Mouse (Mus musculus) stomach, embryonic 14.5 days (tissue): ENCODE data around the gene Cd300lg. TPM values are rescaled to one million over a fixed set of nuclear protein-coding genes. Genes with fewer than 3 reads are reported as not detected.

Source experiments
- ATAC-seq: fragments of 200-750 bp; cut with Nextera tagmentation; 2 replicates; pipeline ENCODE4 v1.8.0; 2017; ENCODE audit warnings: low read depth, moderate TSS enrichment; ENCODE audit not compliant: insufficient number of reproducible peaks, insufficient read depth, low FRiP score
- H3K27ac ChIP-seq: fragments of 300-500 bp; sonication (generic); 2 replicates; pipeline ENCODE4 v1.5.1; 2014; ENCODE audit warnings: mild to moderate bottlenecking, low read length, moderate library complexity, mixed read lengths
- H3K27me3 ChIP-seq: fragments of 300-500 bp; sonication (generic); 2 replicates; pipeline ENCODE4 v1.6.1; 2014; ENCODE audit warnings: low read length, control low read depth, mixed read lengths; ENCODE audit not compliant: control insufficient read depth, insufficient read depth
- H3K36me3 ChIP-seq: fragments of 300-500 bp; sonication (generic); 2 replicates; pipeline ENCODE4 v1.6.1; 2014; ENCODE audit warnings: mild to moderate bottlenecking, control low read depth, low read length, moderate library complexity, mixed read lengths; ENCODE audit not compliant: control insufficient read depth, insufficient read depth
- H3K4me1 ChIP-seq: fragments of 300-500 bp; sonication (generic); 2 replicates; pipeline ENCODE4 v1.6.1; 2014; ENCODE audit warnings: low read length, control low read depth, mixed read lengths; ENCODE audit not compliant: control insufficient read depth, insufficient read depth
- H3K4me2 ChIP-seq: fragments of 300-500 bp; sonication (generic); replicated peaks from 2 replicates; pipeline ENCODE4 v1.6.1; 2014; ENCODE audit warnings: low read depth, low read length, control low read depth
- H3K4me3 ChIP-seq: fragments of 300-500 bp; sonication (generic); 2 replicates; pipeline ENCODE4 v1.5.1; 2014; ENCODE audit warnings: low read depth, low read length, control low read depth
- H3K9ac ChIP-seq: fragments of 300-500 bp; sonication (generic); replicated peaks from 2 replicates; pipeline ENCODE4 v1.6.1; 2014; ENCODE audit warnings: low read depth, mild to moderate bottlenecking, control low read depth, low read length, moderate library complexity, mixed read lengths
- H3K9me3 ChIP-seq: fragments of 300-500 bp; sonication (generic); 2 replicates; pipeline ENCODE4 v1.6.1; 2016; ENCODE audit warnings: low read depth, low read length, control low read depth; ENCODE audit not compliant: control insufficient read depth
- WGBS: fragments of 180-500 bp; shearing (Covaris S2); extraction: QIAGEN DNeasy Blood & Tissue Kit; methylation state at CpG from one replicate; pipeline ENCODE4 v1.1.7; 2014; 5-methylcytosine and 5-hydroxymethylcytosine counted together
- polyA plus RNA-seq: library from polyadenylated mRNA; unstranded; fragments of >200 nt; fragmentation: Nextera tagmentation; extraction: Ambion mirVana; gene quantifications from 2 replicates; pipeline ENCODE4 v1.2.1, GENCODE M21; 2014

Cd300lg gene
- polyA plus RNA-seq, 1 experiment from 2014 or later = 1.1 TPM

DNA sequence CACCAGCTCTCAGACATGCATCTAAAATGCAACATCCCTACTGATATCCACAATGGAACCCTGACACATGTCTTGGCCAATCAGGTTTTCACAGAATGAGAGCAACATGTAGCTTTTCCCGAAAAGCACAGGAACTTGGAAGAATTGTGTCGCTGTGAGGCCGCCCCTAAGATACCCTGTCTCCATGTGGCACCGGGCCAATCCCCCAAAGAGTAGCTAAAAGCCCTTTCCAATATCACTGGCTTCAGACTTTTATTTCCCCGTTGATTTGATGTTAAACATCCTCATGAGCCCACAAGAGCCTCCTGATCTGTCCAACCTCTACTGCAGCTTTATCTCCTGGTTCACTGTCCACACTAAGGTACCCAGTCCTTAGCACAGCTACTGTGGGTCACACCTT, 34.6 kb upstream of the Cd300lg start:
- Histone ChIP-seq H3K9ac (no peak overlapping the region), H3K4me1 (0 out of 2 replicates have a peak, but pooled peaks cover 3% of the 10 kb centered on the region), H3K36me3 (peaks cover 4% of the 10 kb centered on the region; the same call in 1 of the 2 replicates), H3K27ac (no peak overlapping the region), H3K27me3 (no peaks in the 10 kb centered on the region), H3K9me3 (no peaks in the 10 kb centered on the region), H3K4me2 (no peak overlapping the region), H3K4me3 (no peak overlapping the region)
- 82% methylated on average over 5 of the region's 5 CpGs for WGBS
- no peak for ATAC-seq

DNA sequence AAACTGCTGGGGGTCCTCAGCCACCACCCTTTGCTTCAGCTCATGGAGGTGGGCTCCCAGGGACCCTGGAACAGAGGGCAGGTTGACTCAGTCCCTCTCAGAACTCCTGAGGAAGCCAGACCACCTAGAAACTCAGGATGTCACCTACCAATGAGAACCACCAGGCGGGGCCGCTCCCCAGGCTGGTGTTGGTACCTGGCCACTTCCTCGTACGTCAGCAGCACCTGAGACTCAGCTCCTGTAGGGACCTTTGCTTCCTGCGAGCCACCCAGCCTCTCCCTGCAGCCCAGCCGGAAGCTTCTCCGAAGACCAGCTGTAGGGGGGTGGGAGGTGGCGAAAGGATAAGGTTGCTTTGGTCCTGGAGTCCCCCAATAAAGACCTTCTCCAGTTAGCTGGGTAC, 32.9 kb upstream of the Cd300lg start:
- 85% methylated on average over 8 of the region's 8 CpGs for WGBS
- no peak for ATAC-seq
- Histone ChIP-seq H3K27ac (no peak overlapping the region), H3K36me3 (peaks cover 7% of the 10 kb centered on the region), H3K9ac (no peak overlapping the region), H3K4me1 (0 out of 2 replicates have a peak, but pooled peaks cover 3% of the 10 kb centered on the region), H3K4me2 (no peak overlapping the region), H3K9me3 (no peaks in the 10 kb centered on the region), H3K27me3 (no peaks in the 10 kb centered on the region), H3K4me3 (no peak overlapping the region)

- no peaks in the 10 kb centered on the region for H3K9me3 ChIP-seq
- ATAC-seq = no peak
- no peak overlapping the region for H3K27ac ChIP-seq
These were observed 32.2 kb upstream of the Cd300lg start for GRCm38 (mm10) chr11:102008954-102009637.

GRCm38 (mm10) chr11:102010140-102010539, 31.2 kb upstream of the Cd300lg start:
- H3K4me3 ChIP-seq = no peak overlapping the region
- H3K36me3 ChIP-seq = peaks cover 7% of the 10 kb centered on the region; the same call in 1 of the 2 replicates
- no peak for ATAC-seq
- WGBS = 78% methylated on average over 13 of the region's 13 CpGs
- H3K4me2 ChIP-seq = no peak overlapping the region
- H3K4me1 ChIP-seq = 0 out of 2 replicates have a peak, but pooled peaks cover 3% of the 10 kb centered on the region
- H3K9ac ChIP-seq = no peak overlapping the region
- H3K9me3 ChIP-seq = no peaks in the 10 kb centered on the region
- no peaks in the 10 kb centered on the region for H3K27me3 ChIP-seq
- no peak overlapping the region for H3K27ac ChIP-seq

More at GRCm38 (mm10) chr11:102008954-102009637, 32.2 kb upstream of the Cd300lg start:
- no peak overlapping the region for H3K4me3 ChIP-seq
- no peak overlapping the region for H3K9ac ChIP-seq
- WGBS = 78% methylated on average over 15 of the region's 15 CpGs
- H3K4me1 ChIP-seq = 0 out of 2 replicates have a peak, but pooled peaks cover 3% of the 10 kb centered on the region
- peaks cover 7% of the 10 kb centered on the region for H3K36me3 ChIP-seq
- H3K4me2 ChIP-seq = no peak overlapping the region
- H3K27me3 ChIP-seq = no peaks in the 10 kb centered on the region

GRCm38 (mm10) chr11:102011510-102011909, 29.8 kb upstream of the Cd300lg start:
- ATAC-seq = no peak
- 67% methylated on average over 8 of the region's 8 CpGs for WGBS
- Histone ChIP-seq H3K9ac (no peak overlapping the region), H3K4me3 (no peak overlapping the region), H3K4me2 (no peak overlapping the region), H3K4me1 (0 out of 2 replicates have a peak, but pooled peaks cover 3% of the 10 kb centered on the region), H3K9me3 (no peaks in the 10 kb centered on the region), H3K36me3 (peaks cover 10% of the 10 kb centered on the region), H3K27ac (no peak overlapping the region), H3K27me3 (no peaks in the 10 kb centered on the region)

GRCm38 (mm10) chr11:102013201-102013600, 28.1 kb upstream of the Cd300lg start:
- ATAC-seq = no peak
- peaks cover 10% of the 10 kb centered on the region for H3K36me3 ChIP-seq
- H3K27me3 ChIP-seq = no peaks in the 10 kb centered on the region
- no peaks in the 10 kb centered on the region for H3K9me3 ChIP-seq
- H3K4me2 ChIP-seq = no peak overlapping the region
- no peak overlapping the region for H3K9ac ChIP-seq
- no peak overlapping the region for H3K27ac ChIP-seq
- no peak overlapping the region for H3K4me3 ChIP-seq
- WGBS = 82% methylated on average over 8 of the region's 8 CpGs
- 0 out of 2 replicates have a peak, but pooled peaks cover 3% of the 10 kb centered on the region for H3K4me1 ChIP-seq

DNA sequence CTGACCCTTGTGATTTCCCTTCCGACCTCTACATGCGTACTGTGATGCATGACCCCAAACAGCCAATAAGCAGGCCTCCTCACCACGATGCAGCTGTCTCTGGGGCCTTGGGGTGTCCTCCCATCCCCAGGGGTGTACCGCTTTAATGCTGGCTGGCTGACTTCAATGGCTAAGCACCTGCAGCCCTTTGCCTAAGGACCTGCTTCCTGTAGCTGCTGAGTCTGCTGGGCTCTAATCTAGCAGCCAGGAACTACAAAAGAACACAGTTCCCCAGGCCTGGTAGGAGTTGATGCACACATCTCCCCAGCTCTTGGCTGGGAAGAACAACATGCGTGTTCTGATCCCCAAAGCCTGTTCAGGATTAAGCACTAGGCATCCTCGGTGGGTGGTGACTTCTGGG, 25.8 kb upstream of the Cd300lg start:
- WGBS = 74% methylated on average over 6 of the region's 6 CpGs

GRCm38 (mm10) chr11:102016136-102016535, 25.2 kb upstream of the Cd300lg start:
- H3K9ac ChIP-seq = no peak overlapping the region
- no peak overlapping the region for H3K4me2 ChIP-seq
- 87% methylated on average over 1 of the region's 1 CpGs for WGBS
- H3K27me3 ChIP-seq = no peaks in the 10 kb centered on the region
- H3K27ac ChIP-seq = no peak overlapping the region
- no peak overlapping the region for H3K4me3 ChIP-seq
- peaks cover 8% of the 10 kb centered on the region for H3K36me3 ChIP-seq
- no peaks in the 10 kb centered on the region for H3K9me3 ChIP-seq
- ATAC-seq = no peak
- no peaks in the 10 kb centered on the region for H3K4me1 ChIP-seq

More for the DNA sequence above, 25.8 kb upstream of the Cd300lg start:
- H3K27ac ChIP-seq = no peak overlapping the region
- no peak overlapping the region for H3K4me3 ChIP-seq
- H3K27me3 ChIP-seq = no peaks in the 10 kb centered on the region
- ATAC-seq = no peak
- no peak overlapping the region for H3K9ac ChIP-seq
- H3K4me2 ChIP-seq = no peak overlapping the region
- peaks cover 10% of the 10 kb centered on the region for H3K36me3 ChIP-seq
- H3K9me3 ChIP-seq = no peaks in the 10 kb centered on the region
- H3K4me1 ChIP-seq = no peaks in the 10 kb centered on the region
